Mouse (Mus musculus) liver, embryonic 14.5 days (tissue): ENCODE results near the gene Utrn.

Experiments
- CTCF ChIP-seq: IDR thresholded peaks from 2 replicates; pipeline ENCODE4 v1.5.1; 2016; ENCODE audit warnings: antibody characterized with exemption, low read depth, control low read depth
- EP300 ChIP-seq: IDR thresholded peaks from 2 replicates; pipeline ENCODE4 v1.6.1; 2016; ENCODE audit warnings: antibody characterized with exemption, low read depth

GRCm38 (mm10) chr10:12915826-12916225 is 46.7 kb upstream of the Utrn start:
- TF ChIP-seq CTCF: no peak
- TF ChIP-seq EP300: no peak
